Comparison of ENCODE assay signal across 28 mouse cellular contexts in the genomic region with DNA sequence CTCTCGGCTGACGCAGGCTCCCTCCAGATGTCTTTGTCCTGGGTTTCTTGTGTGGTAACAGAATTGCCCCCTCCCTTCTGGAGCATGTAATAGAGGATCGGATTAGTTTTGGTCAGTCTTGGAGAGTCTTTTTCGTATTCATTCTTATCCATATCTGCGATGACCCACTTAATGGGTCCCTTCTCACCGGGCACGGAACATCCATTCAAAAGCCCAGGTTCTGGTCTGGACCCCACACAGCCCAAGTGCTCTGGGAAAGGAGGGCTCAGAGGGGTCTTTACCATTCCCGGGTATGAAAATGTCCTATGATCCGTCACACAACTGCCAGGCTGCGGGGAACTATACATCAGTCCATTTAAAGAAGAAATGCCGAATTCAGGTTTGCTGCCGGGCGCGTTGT.
"Had no signal": no experiment of that assay in that cellular context is flagged by ENCODE, and none has a peak within 500 bp of the region (broad histone marks: within the 10 kb centered on the region; RNA-seq: fewer than 3 reads in every experiment).

No protein-coding gene starts in this region.

- ATAC-seq: forebrain, embryonic 13.5 days; forebrain, embryonic 14.5 days; forebrain, embryonic 15.5 days; forebrain, embryonic 16.5 days; forebrain, postnatal 0 days had no signal

- H3K27me3 ChIP-seq: embryonic facial prominence, embryonic 12.5 days; embryonic facial prominence, embryonic 13.5 days; embryonic facial prominence, embryonic 15.5 days; forebrain, embryonic 12.5 days; forebrain, embryonic 13.5 days; forebrain, embryonic 15.5 days had no signal

- H3K4me1 ChIP-seq: embryonic facial prominence, embryonic 12.5 days; embryonic facial prominence, embryonic 13.5 days; embryonic facial prominence, embryonic 15.5 days; forebrain, embryonic 10.5 days; forebrain, embryonic 13.5 days; forebrain, embryonic 15.5 days had no signal

- H3K9me3 ChIP-seq: embryonic facial prominence, embryonic 10.5 days; embryonic facial prominence, embryonic 12.5 days; embryonic facial prominence, embryonic 13.5 days; embryonic facial prominence, embryonic 15.5 days; forebrain, embryonic 10.5 days; forebrain, embryonic 12.5 days; forebrain, embryonic 13.5 days; forebrain, embryonic 15.5 days had no signal

- H3K9ac ChIP-seq: embryonic facial prominence, embryonic 12.5 days; embryonic facial prominence, embryonic 13.5 days; embryonic facial prominence, embryonic 15.5 days; forebrain, embryonic 12.5 days; forebrain, embryonic 13.5 days; forebrain, embryonic 15.5 days; forebrain, postnatal 0 days had no signal

- H3K4me3 ChIP-seq: embryonic facial prominence, embryonic 10.5 days; embryonic facial prominence, embryonic 12.5 days; embryonic facial prominence, embryonic 13.5 days; embryonic facial prominence, embryonic 15.5 days; erythroblast, embryonic 14.5 days; forebrain, embryonic 10.5 days; forebrain, embryonic 12.5 days; forebrain, embryonic 13.5 days; forebrain, embryonic 15.5 days; gastrocnemius, adult 2 months; heart, adult 2 months had no signal

- DNase-seq: cerebellum, adult 2 months; cerebellum, adult 8-10 months; cerebellum, adult 9-10 months; cerebellum, adult 9-11 months; cerebellum, postnatal 10 days; cerebellum, postnatal 14 days; cerebellum, postnatal 25 days; cerebellum, postnatal 36 days; embryo, embryonic 11 days; forebrain, postnatal 0 days; gastrocnemius, adult 2 months; gastrocnemius, postnatal 10 days; gastrocnemius, postnatal 14 days; gastrocnemius, postnatal 25 days; gastrocnemius, postnatal 36 days; heart, adult 18-20 months; heart, adult 2 months had no signal

- H3K27ac ChIP-seq: embryonic facial prominence, embryonic 10.5 days; embryonic facial prominence, embryonic 12.5 days; embryonic facial prominence, embryonic 13.5 days; embryonic facial prominence, embryonic 15.5 days; forebrain, embryonic 10.5 days; forebrain, embryonic 12.5 days; forebrain, embryonic 13.5 days; forebrain, embryonic 15.5 days; gastrocnemius, adult 2 months; heart, adult 2 months had no signal

- H3K4me2 ChIP-seq: embryonic facial prominence, embryonic 12.5 days; embryonic facial prominence, embryonic 13.5 days; embryonic facial prominence, embryonic 15.5 days; forebrain, embryonic 12.5 days; forebrain, embryonic 13.5 days; forebrain, embryonic 15.5 days had no signal
